Mouse (Mus musculus) limb, embryonic 15.5 days (tissue): ENCODE data around the gene Dach1. TPM values are rescaled to one million over a fixed set of nuclear protein-coding genes. Genes with fewer than 3 reads are reported as not detected.

Experiments used
- ATAC-seq: fragments of 200-750 bp; cut with Nextera tagmentation; 2 replicates; pipeline ENCODE4 v1.8.0; 2017; ENCODE audit warnings: low read depth, moderate TSS enrichment; ENCODE audit not compliant: insufficient number of reproducible peaks, low FRiP score, low TSS enrichment
- H3K27ac ChIP-seq: fragments of 300-500 bp; sonication (generic); 2 replicates; pipeline ENCODE4 v1.5.1; 2015; ENCODE audit warnings: moderate library complexity, mild to moderate bottlenecking, inconsistent platforms
- H3K27me3 ChIP-seq: fragments of 300-500 bp; sonication (generic); 2 replicates; pipeline ENCODE4 v1.6.1; 2015; ENCODE audit warnings: inconsistent platforms
- H3K36me3 ChIP-seq: fragments of 300-500 bp; sonication (generic); 2 replicates; pipeline ENCODE4 v1.6.1; 2015; ENCODE audit warnings: inconsistent platforms
- H3K4me1 ChIP-seq: fragments of 300-500 bp; sonication (generic); 2 replicates; pipeline ENCODE4 v1.6.1; 2015; ENCODE audit warnings: inconsistent platforms
- H3K4me2 ChIP-seq: fragments of 300-500 bp; sonication (generic); 2 replicates; pipeline ENCODE4 v1.6.1; 2015; ENCODE audit warnings: mild to moderate bottlenecking, inconsistent platforms
- H3K4me3 ChIP-seq: fragments of 300-500 bp; sonication (generic); 2 replicates; pipeline ENCODE4 v1.5.1; 2015; ENCODE audit warnings: mild to moderate bottlenecking, inconsistent platforms
- H3K9ac ChIP-seq: fragments of 300-500 bp; sonication (generic); 2 replicates; pipeline ENCODE4 v1.6.1; 2015; ENCODE audit warnings: inconsistent platforms
- H3K9me3 ChIP-seq: fragments of 300-500 bp; sonication (generic); 2 replicates; pipeline ENCODE4 v1.6.1; 2016; ENCODE audit warnings: inconsistent platforms
- WGBS: fragments of 180-500 bp; shearing (Covaris S2); methylation state at CpG from one replicate; pipeline ENCODE4 v1.1.7; 2015; 5-methylcytosine and 5-hydroxymethylcytosine counted together
- polyA plus RNA-seq: library from polyadenylated mRNA; unstranded; fragments of >200 nt; fragmentation: Nextera tagmentation; extraction: Ambion mirVana; gene quantifications from 2 replicates; pipeline ENCODE4 v1.2.1, GENCODE M21; 2015

Dach1 gene
- polyA plus RNA-seq: 4.5 TPM in 2 replicates

GRCm38 (mm10) chr14:98169421-98170076 lies at the start of gene Dach1:
TSS of gene Dach1 (minus strand) at chr14:98169765.
- H3K9me3 ChIP-seq: no peaks in the 10 kb centered on the region
- peak within 1 kb of the TSS; percentile 60 for H3K9ac ChIP-seq
- H3K27ac ChIP-seq: peak within 1 kb of the TSS; percentile 85
- H3K36me3 ChIP-seq: no peaks in the 10 kb centered on the region
- H3K4me3 ChIP-seq: peak within 1 kb of the TSS; percentile 76
- H3K4me2 ChIP-seq: peak within 1 kb of the TSS; percentile 94
- WGBS: under 1% methylated on average over 32 of the region's 32 CpGs
- H3K4me1 ChIP-seq: peaks cover 5% of the 10 kb centered on the region; the same call in 1 of the 2 replicates
- no peaks in the 10 kb centered on the region for H3K27me3 ChIP-seq
- peak; percentile 74 for ATAC-seq

GRCm38 (mm10) chr14:98200089-98200488 lies 30.5 kb upstream of the Dach1 start:
- no peak overlapping the region for H3K27ac ChIP-seq
- no peak overlapping the region for H3K9ac ChIP-seq
- ATAC-seq: no peak
- no peak overlapping the region for H3K4me3 ChIP-seq
- H3K36me3 ChIP-seq: no peaks in the 10 kb centered on the region
- H3K9me3 ChIP-seq: no peaks in the 10 kb centered on the region
- WGBS: 87% methylated on average over 3 of the region's 3 CpGs
- H3K4me1 ChIP-seq: no peaks in the 10 kb centered on the region
- no peak overlapping the region for H3K4me2 ChIP-seq
- no peaks in the 10 kb centered on the region for H3K27me3 ChIP-seq

GRCm38 (mm10) chr14:98181545-98181944 lies 12.0 kb upstream of the Dach1 start:
- no peak overlapping the region for H3K9ac ChIP-seq
- H3K4me2 ChIP-seq: no peak overlapping the region
- ATAC-seq: no peak
- no peaks in the 10 kb centered on the region for H3K27me3 ChIP-seq
- H3K36me3 ChIP-seq: no peaks in the 10 kb centered on the region
- H3K9me3 ChIP-seq: no peaks in the 10 kb centered on the region
- 0% methylated on average over 1 of the region's 1 CpGs for WGBS
- H3K4me3 ChIP-seq: no peak overlapping the region
- H3K27ac ChIP-seq: no peak overlapping the region
- H3K4me1 ChIP-seq: no peaks in the 10 kb centered on the region

- no peaks in the 10 kb centered on the region for H3K27me3 ChIP-seq
- 49% methylated on average over 2 of the region's 2 CpGs for WGBS
- no peaks in the 10 kb centered on the region for H3K9me3 ChIP-seq
- no peak overlapping the region for H3K27ac ChIP-seq
- ATAC-seq: no peak
- H3K9ac ChIP-seq: no peak overlapping the region
- H3K4me2 ChIP-seq: no peak overlapping the region
- H3K36me3 ChIP-seq: no peaks in the 10 kb centered on the region
- 0 out of 2 replicates have a peak, but pooled peaks cover 2% of the 10 kb centered on the region for H3K4me1 ChIP-seq
- no peak overlapping the region for H3K4me3 ChIP-seq
Observed at GRCm38 (mm10) chr14:98173831-98174230, 4.3 kb upstream of the Dach1 start.

- Histone ChIP-seq H3K4me2 (no peak overlapping the region), H3K4me3 (no peak overlapping the region)
- 14% methylated on average over 5 of the region's 5 CpGs for WGBS
Observed at GRCm38 (mm10) chr14:98172394-98172905, 2.9 kb upstream of the Dach1 start.

GRCm38 (mm10) chr14:98171861-98172260 lies 2.3 kb upstream of the Dach1 start:
- Histone ChIP-seq H3K27ac (no peak overlapping the region), H3K9me3 (no peaks in the 10 kb centered on the region), H3K27me3 (no peaks in the 10 kb centered on the region), H3K4me2 (no peak overlapping the region), H3K36me3 (no peaks in the 10 kb centered on the region), H3K9ac (no peak overlapping the region), H3K4me1 (peaks cover 5% of the 10 kb centered on the region; the same call in 1 of the 2 replicates), H3K4me3 (no peak overlapping the region)
- 20% methylated on average over 5 of the region's 5 CpGs for WGBS
- no peak for ATAC-seq

More at GRCm38 (mm10) chr14:98172394-98172905, 2.9 kb upstream of the Dach1 start:
- Histone ChIP-seq H3K9me3 (no peaks in the 10 kb centered on the region), H3K27ac (no peak overlapping the region), H3K27me3 (no peaks in the 10 kb centered on the region), H3K36me3 (no peaks in the 10 kb centered on the region), H3K9ac (no peak overlapping the region), H3K4me1 (0 out of 2 replicates have a peak, but pooled peaks cover 2% of the 10 kb centered on the region)
- no peak for ATAC-seq

- Histone ChIP-seq H3K9ac (peak overlapping the region; percentile 60), H3K27ac (peak overlapping the region; percentile 85), H3K4me1 (peaks cover 5% of the 10 kb centered on the region; the same call in 1 of the 2 replicates), H3K27me3 (no peaks in the 10 kb centered on the region), H3K4me3 (peak overlapping the region; percentile 76), H3K4me2 (peak overlapping the region; percentile 94), H3K9me3 (no peaks in the 10 kb centered on the region), H3K36me3 (no peaks in the 10 kb centered on the region)
- WGBS: under 1% methylated on average over 45 of the region's 45 CpGs
- no peak for ATAC-seq
Observed at GRCm38 (mm10) chr14:98168908-98169401, 610 bp downstream of the Dach1 start.

GRCm38 (mm10) chr14:98168039-98168907 lies 1.3 kb downstream of the Dach1 start:
- Histone ChIP-seq H3K27ac (peak overlapping the region; percentile 85), H3K27me3 (no peaks in the 10 kb centered on the region), H3K4me2 (peak overlapping the region; percentile 94), H3K4me3 (peak overlapping the region; percentile 76), H3K4me1 (peaks cover 5% of the 10 kb centered on the region; the same call in 1 of the 2 replicates), H3K9me3 (no peaks in the 10 kb centered on the region), H3K36me3 (no peaks in the 10 kb centered on the region), H3K9ac (peak overlapping the region; percentile 60)
- under 1% methylated on average over 39 of the region's 48 CpGs for WGBS
- ATAC-seq: 0 out of 2 replicates have a peak, but pooled peaks have one; percentile 32

GRCm38 (mm10) chr14:98167186-98168038 lies 2.2 kb downstream of the Dach1 start:
- peak; percentile 53; the same call in 1 of the 2 replicates for ATAC-seq
- Histone ChIP-seq H3K27me3 (no peaks in the 10 kb centered on the region), H3K4me2 (peak overlapping the region; percentile 94), H3K9ac (peak overlapping the region; percentile 60), H3K27ac (peak overlapping the region; percentile 85), H3K9me3 (no peaks in the 10 kb centered on the region), H3K4me1 (peaks cover 5% of the 10 kb centered on the region; the same call in 1 of the 2 replicates), H3K4me3 (peak overlapping the region; percentile 76), H3K36me3 (no peaks in the 10 kb centered on the region)
- WGBS: under 1% methylated on average over 33 of the region's 33 CpGs

- Histone ChIP-seq H3K4me1 (peaks cover 5% of the 10 kb centered on the region; the same call in 1 of the 2 replicates), H3K27me3 (no peaks in the 10 kb centered on the region), H3K4me2 (peak overlapping the region; percentile 94), H3K36me3 (no peaks in the 10 kb centered on the region), H3K9ac (no peak overlapping the region), H3K4me3 (peak overlapping the region; percentile 76), H3K27ac (no peak overlapping the region), H3K9me3 (no peaks in the 10 kb centered on the region)
- ATAC-seq: no peak
- 39% methylated on average over 10 of the region's 10 CpGs for WGBS
Observed at GRCm38 (mm10) chr14:98166318-98166976, 3.1 kb downstream of the Dach1 start.
